Mouse (Mus musculus) ovary, adult 18-20 months (tissue): ENCODE results near the gene Fam243.
A peak's percentile ranks its signal among the peaks of the same experiment; 100 is the strongest.

Experiments
- DNase-seq: peaks from one replicate; pipeline ENCODE4 v3.0.0; 2022; ENCODE audit warnings: low spot score, mixed read lengths

Gene Fam243

GRCm38 (mm10) chr16:92321341-92321740 is at the start of gene Fam243:
TSS of gene Fam243 (minus strand) at chr16:92321441.
- DNase-seq: no peak

GRCm38 (mm10) chr16:92369260-92369659 is 48.0 kb upstream of the Fam243 start:
- no peak for DNase-seq

- DNase-seq: no peak
Observed at GRCm38 (mm10) chr16:92365477-92365876, 44.2 kb upstream of the Fam243 start.

GRCm38 (mm10) chr16:92360711-92361110 is 39.5 kb upstream of the Fam243 start:
- no peak for DNase-seq

- no peak for DNase-seq
Observed at GRCm38 (mm10) chr16:92359229-92359628, 38.0 kb upstream of the Fam243 start, which contains the start of gene Kcne1. TSS of gene Kcne1 (minus strand) at chr16:92359468.

- DNase-seq: no peak
Observed at GRCm38 (mm10) chr16:92358734-92359133, 37.5 kb upstream of the Fam243 start.

- no peak for DNase-seq
Observed at GRCm38 (mm10) chr16:92357566-92357965, 36.3 kb upstream of the Fam243 start.

GRCm38 (mm10) chr16:92357023-92357422 is 35.8 kb upstream of the Fam243 start:
- no peak for DNase-seq

GRCm38 (mm10) chr16:92355982-92356381 is 34.7 kb upstream of the Fam243 start:
- DNase-seq: no peak

GRCm38 (mm10) chr16:92355366-92355765 is 34.1 kb upstream of the Fam243 start:
- no peak for DNase-seq

- DNase-seq: no peak
Observed at GRCm38 (mm10) chr16:92353897-92354296, 32.7 kb upstream of the Fam243 start.

- no peak for DNase-seq
Observed at GRCm38 (mm10) chr16:92353295-92353694, 32.1 kb upstream of the Fam243 start.

GRCm38 (mm10) chr16:92348941-92349340 is 27.7 kb upstream of the Fam243 start:
- DNase-seq: no peak

GRCm38 (mm10) chr16:92346297-92346916 is 25.2 kb upstream of the Fam243 start:
- peak; percentile 67 for DNase-seq

- DNase-seq: peak; percentile 53
Observed at GRCm38 (mm10) chr16:92345177-92345576, 23.9 kb upstream of the Fam243 start.

GRCm38 (mm10) chr16:92340612-92341511 is 19.6 kb upstream of the Fam243 start:
- peak; percentile 66 for DNase-seq

GRCm38 (mm10) chr16:92336280-92336679 is 15.0 kb upstream of the Fam243 start:
- DNase-seq: peak; percentile 60

- no peak for DNase-seq
Observed at GRCm38 (mm10) chr16:92334600-92334999, 13.4 kb upstream of the Fam243 start.

- no peak for DNase-seq
Observed at GRCm38 (mm10) chr16:92330966-92331365, 9.7 kb upstream of the Fam243 start.

- DNase-seq: no peak
Observed at GRCm38 (mm10) chr16:92327911-92328310, 6.7 kb upstream of the Fam243 start.

- no peak for DNase-seq
Observed at GRCm38 (mm10) chr16:92325062-92325406, 3.8 kb upstream of the Fam243 start.

GRCm38 (mm10) chr16:92324309-92325061 is 3.2 kb upstream of the Fam243 start:
- no peak for DNase-seq

GRCm38 (mm10) chr16:92320361-92320760 is 880 bp downstream of the Fam243 start:
- no peak for DNase-seq
